Mouse (Mus musculus) midbrain, embryonic 15.5 days (tissue): ENCODE data around the gene Tcf23. TPM values are rescaled to one million over a fixed set of nuclear protein-coding genes. Genes with fewer than 3 reads are reported as not detected.

Experiments used
- ATAC-seq: fragments of 200-750 bp; cut with Nextera tagmentation; replicated peaks from 2 replicates; pipeline ENCODE4 v1.8.0; 2017; ENCODE audit warnings: moderate TSS enrichment
- H3K27ac ChIP-seq: fragments of 300-500 bp; sonication (generic); 2 replicates; pipeline ENCODE4 v1.5.1; 2015; ENCODE audit warnings: mild to moderate bottlenecking, inconsistent platforms
- H3K27me3 ChIP-seq: fragments of 300-500 bp; sonication (generic); replicated peaks from 2 replicates; pipeline ENCODE4 v1.6.1; 2015; ENCODE audit warnings: inconsistent platforms
- H3K36me3 ChIP-seq: fragments of 300-500 bp; sonication (generic); replicated peaks from 2 replicates; pipeline ENCODE4 v1.6.1; 2015; ENCODE audit warnings: inconsistent platforms
- H3K4me1 ChIP-seq: fragments of 300-500 bp; sonication (generic); 2 replicates; pipeline ENCODE4 v1.6.1; 2015; ENCODE audit warnings: inconsistent platforms
- H3K4me2 ChIP-seq: fragments of 300-500 bp; sonication (generic); 2 replicates; pipeline ENCODE4 v1.6.1; 2015; ENCODE audit warnings: inconsistent platforms, mild to moderate bottlenecking, moderate library complexity
- H3K4me3 ChIP-seq: fragments of 300-500 bp; sonication (generic); 2 replicates; pipeline ENCODE4 v1.5.1; 2015; ENCODE audit warnings: mild to moderate bottlenecking, inconsistent platforms
- H3K9ac ChIP-seq: fragments of 300-500 bp; sonication (generic); 2 replicates; pipeline ENCODE4 v1.6.1; 2015; ENCODE audit warnings: mild to moderate bottlenecking, inconsistent platforms
- H3K9me3 ChIP-seq: fragments of 300-500 bp; sonication (generic); 2 replicates; pipeline ENCODE4 v1.6.1; 2016; ENCODE audit warnings: inconsistent platforms
- WGBS: fragments of 180-500 bp; shearing (Covaris S2); methylation state at CpG from one replicate; pipeline ENCODE4 v1.1.7; 2015; ENCODE audit warnings: mixed read lengths; 5-methylcytosine and 5-hydroxymethylcytosine counted together
- polyA plus RNA-seq: library from polyadenylated mRNA; unstranded; fragments of >200 nt; fragmentation: Nextera tagmentation; extraction: Ambion mirVana; gene quantifications from 2 replicates; pipeline ENCODE4 v1.2.1, GENCODE M21; 2015

The Tcf23 gene
- polyA plus RNA-seq: 0.08 TPM in 1 of 2 replicates, not detected in the other

GRCm38 (mm10) chr5:30968416-30968815 is at the start of gene Tcf23:
Gene Tcf23, plus strand, starts transcription at chr5:30968662.
- H3K4me1 ChIP-seq: no peaks in the 10 kb centered on the region
- WGBS: 73% methylated on average over 8 of the region's 8 CpGs
- no peak within 1 kb of the TSS for H3K4me2 ChIP-seq
- H3K27ac ChIP-seq: no peak within 1 kb of the TSS
- ATAC-seq: no peak
- no peak within 1 kb of the TSS for H3K9ac ChIP-seq
- no peak within 1 kb of the TSS for H3K4me3 ChIP-seq
- no peaks in the 10 kb centered on the region for H3K36me3 ChIP-seq
- H3K9me3 ChIP-seq: no peaks in the 10 kb centered on the region
- H3K27me3 ChIP-seq: no peaks in the 10 kb centered on the region

- H3K27ac ChIP-seq: no peak overlapping the region
- no peak overlapping the region for H3K4me3 ChIP-seq
- ATAC-seq: no peak
- no peaks in the 10 kb centered on the region for H3K36me3 ChIP-seq
- 86% methylated on average over 8 of the region's 8 CpGs for WGBS
- no peak overlapping the region for H3K4me2 ChIP-seq
- H3K9me3 ChIP-seq: no peaks in the 10 kb centered on the region
- no peaks in the 10 kb centered on the region for H3K27me3 ChIP-seq
- no peak overlapping the region for H3K9ac ChIP-seq
- H3K4me1 ChIP-seq: peaks cover 35% of the 10 kb centered on the region
Measured at GRCm38 (mm10) chr5:30918691-30919090, 49.8 kb upstream of the Tcf23 start.

GRCm38 (mm10) chr5:30919831-30920614 is 48.4 kb upstream of the Tcf23 start:
- Histone ChIP-seq H3K4me3 (no peak overlapping the region), H3K36me3 (no peaks in the 10 kb centered on the region), H3K4me1 (peaks cover 33% of the 10 kb centered on the region), H3K4me2 (no peak overlapping the region), H3K27ac (no peak overlapping the region), H3K9ac (no peak overlapping the region), H3K9me3 (no peaks in the 10 kb centered on the region), H3K27me3 (no peaks in the 10 kb centered on the region)
- 72% methylated on average over 11 of the region's 11 CpGs for WGBS
- ATAC-seq: no peak

DNA sequence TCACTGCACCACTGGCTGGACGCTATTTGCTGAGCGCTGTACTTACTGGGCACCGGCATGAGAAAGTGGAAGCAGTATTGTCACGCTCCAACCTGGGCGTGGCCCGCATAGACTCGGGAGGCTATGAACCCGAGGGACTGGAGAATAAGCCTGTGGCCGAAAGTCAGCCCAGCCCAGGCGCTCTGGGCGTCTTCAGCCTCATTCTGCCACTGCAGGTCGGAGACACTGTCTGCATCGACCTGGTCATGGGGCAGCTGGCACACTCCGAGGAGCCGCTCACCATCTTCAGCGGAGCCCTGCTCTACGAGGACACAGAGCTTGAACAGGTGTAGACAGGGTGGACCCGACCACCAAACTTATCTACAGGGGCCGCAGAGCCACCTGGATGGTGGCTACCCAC is 47.8 kb upstream of the Tcf23 start:
- H3K4me1 ChIP-seq: peaks cover 28% of the 10 kb centered on the region
- H3K4me2 ChIP-seq: no peak overlapping the region
- no peak overlapping the region for H3K9ac ChIP-seq
- H3K36me3 ChIP-seq: no peaks in the 10 kb centered on the region
- ATAC-seq: peak; percentile 8; the same call in 1 of the 2 replicates
- H3K9me3 ChIP-seq: no peaks in the 10 kb centered on the region
- H3K4me3 ChIP-seq: no peak overlapping the region
- H3K27me3 ChIP-seq: no peaks in the 10 kb centered on the region
- H3K27ac ChIP-seq: no peak overlapping the region
- 65% methylated on average over 19 of the region's 19 CpGs for WGBS

DNA sequence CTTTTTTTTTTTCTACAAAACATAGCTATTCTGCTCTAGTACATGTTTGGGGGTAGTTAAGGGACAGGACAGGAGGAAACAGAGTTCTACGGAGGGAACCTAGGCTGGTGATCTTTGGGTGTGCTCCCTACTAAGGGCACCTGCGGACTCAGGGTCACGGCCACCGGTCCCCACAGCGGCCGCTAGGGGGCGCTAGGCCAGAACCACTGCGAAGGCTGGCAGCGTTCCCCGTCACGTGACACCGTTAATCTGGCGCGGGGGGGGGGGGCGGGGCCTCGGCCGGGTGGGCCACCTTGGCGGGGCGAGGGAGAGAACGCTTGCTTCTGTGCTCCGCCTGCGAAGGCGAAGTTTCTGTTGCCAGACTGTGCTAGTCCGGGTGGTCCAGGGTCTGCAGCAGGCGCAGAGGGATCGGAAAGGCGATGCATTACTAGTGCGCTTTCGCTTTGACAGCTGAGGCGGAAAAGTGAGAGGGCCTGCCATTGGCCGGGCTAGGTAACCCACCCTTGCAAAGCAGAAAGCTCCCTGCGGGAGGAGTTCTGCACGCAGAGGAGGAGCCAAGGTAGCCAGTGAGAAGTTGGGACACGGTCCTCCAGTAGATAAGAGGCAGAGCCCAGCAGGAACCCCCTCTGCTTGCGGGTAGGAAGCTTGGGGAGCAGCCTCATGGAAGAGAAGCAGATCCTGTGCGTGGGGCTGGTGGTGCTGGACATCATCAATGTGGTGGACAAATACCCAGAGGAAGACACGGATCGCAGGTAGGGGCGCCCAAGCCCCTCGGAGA is 47.0 kb upstream of the Tcf23 start, which contains the start of gene Khk:
Gene Khk (plus strand): TSS at position 176 of the 778 bp plus-strand sequence.
- no peaks in the 10 kb centered on the region for H3K27me3 ChIP-seq
- no peaks in the 10 kb centered on the region for H3K9me3 ChIP-seq
- peak within 1 kb of the TSS; percentile 90 for H3K4me2 ChIP-seq
- H3K4me3 ChIP-seq: peak within 1 kb of the TSS; percentile 58
- no peaks in the 10 kb centered on the region for H3K36me3 ChIP-seq
- peak within 1 kb of the TSS; percentile 79 for H3K27ac ChIP-seq
- H3K4me1 ChIP-seq: peaks cover 22% of the 10 kb centered on the region
- peak within 1 kb of the TSS; percentile 55 for H3K9ac ChIP-seq
- ATAC-seq: peak; percentile 87
- WGBS: 1% methylated on average over 38 of the region's 40 CpGs

- H3K4me3 ChIP-seq: peak overlapping the region; percentile 58
- H3K27ac ChIP-seq: no peak overlapping the region
- peak overlapping the region; percentile 55; the same call in 1 of the 2 replicates for H3K9ac ChIP-seq
- H3K36me3 ChIP-seq: no peaks in the 10 kb centered on the region
- peak overlapping the region; percentile 90 for H3K4me2 ChIP-seq
- no peaks in the 10 kb centered on the region for H3K27me3 ChIP-seq
- peaks cover 22% of the 10 kb centered on the region for H3K4me1 ChIP-seq
- H3K9me3 ChIP-seq: no peaks in the 10 kb centered on the region
- no peak for ATAC-seq
- 76% methylated on average over 10 of the region's 10 CpGs for WGBS
Measured at GRCm38 (mm10) chr5:30922581-30923041, 45.9 kb upstream of the Tcf23 start.

- Histone ChIP-seq H3K36me3 (no peaks in the 10 kb centered on the region), H3K4me2 (no peak overlapping the region), H3K4me1 (peaks cover 22% of the 10 kb centered on the region), H3K4me3 (no peak overlapping the region), H3K9ac (no peak overlapping the region), H3K9me3 (no peaks in the 10 kb centered on the region), H3K27ac (no peak overlapping the region), H3K27me3 (no peaks in the 10 kb centered on the region)
- 83% methylated on average over 6 of the region's 6 CpGs for WGBS
- ATAC-seq: no peak
Measured at GRCm38 (mm10) chr5:30923119-30923518, 45.3 kb upstream of the Tcf23 start.

- Histone ChIP-seq H3K9ac (no peak overlapping the region), H3K4me2 (no peak overlapping the region), H3K9me3 (no peaks in the 10 kb centered on the region), H3K4me1 (peaks cover 22% of the 10 kb centered on the region), H3K27ac (no peak overlapping the region), H3K36me3 (no peaks in the 10 kb centered on the region), H3K4me3 (no peak overlapping the region), H3K27me3 (no peaks in the 10 kb centered on the region)
- no peak for ATAC-seq
- WGBS: 78% methylated on average over 8 of the region's 8 CpGs
Measured at GRCm38 (mm10) chr5:30924614-30925013, 43.8 kb upstream of the Tcf23 start.

DNA sequence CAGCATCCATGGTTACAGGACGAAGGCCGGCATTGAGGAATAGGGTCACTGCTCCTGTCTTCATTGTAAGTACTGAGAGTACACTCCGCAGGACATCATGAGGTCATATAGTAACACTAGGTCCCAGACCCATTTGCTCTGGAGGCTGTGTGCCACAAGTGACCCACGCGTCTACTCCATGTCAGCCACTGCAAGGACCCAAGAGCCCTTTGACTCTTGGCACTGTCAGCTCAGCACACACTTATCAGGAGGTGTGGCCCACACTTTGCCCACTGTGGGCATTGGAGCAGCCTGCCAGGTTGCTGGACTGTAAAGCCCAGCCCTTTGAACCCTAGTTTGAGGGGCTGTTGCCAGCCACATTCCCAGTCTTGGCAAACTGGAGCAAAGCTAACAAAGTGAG is 43.2 kb upstream of the Tcf23 start:
- Histone ChIP-seq H3K4me3 (no peak overlapping the region), H3K9me3 (no peaks in the 10 kb centered on the region), H3K4me1 (peaks cover 22% of the 10 kb centered on the region), H3K4me2 (no peak overlapping the region), H3K27ac (no peak overlapping the region), H3K9ac (no peak overlapping the region), H3K36me3 (no peaks in the 10 kb centered on the region), H3K27me3 (no peaks in the 10 kb centered on the region)
- ATAC-seq: no peak
- 93% methylated on average over 5 of the region's 5 CpGs for WGBS

- Histone ChIP-seq H3K9ac (no peak overlapping the region), H3K36me3 (no peaks in the 10 kb centered on the region), H3K9me3 (no peaks in the 10 kb centered on the region), H3K4me3 (no peak overlapping the region), H3K4me1 (peaks cover 15% of the 10 kb centered on the region), H3K27me3 (no peaks in the 10 kb centered on the region), H3K4me2 (no peak overlapping the region), H3K27ac (no peak overlapping the region)
- 81% methylated on average over 2 of the region's 2 CpGs for WGBS
- no peak for ATAC-seq
Measured at GRCm38 (mm10) chr5:30926073-30926472, 42.4 kb upstream of the Tcf23 start.

- no peaks in the 10 kb centered on the region for H3K27me3 ChIP-seq
- no peaks in the 10 kb centered on the region for H3K36me3 ChIP-seq
- no peak overlapping the region for H3K27ac ChIP-seq
- no peaks in the 10 kb centered on the region for H3K4me1 ChIP-seq
- H3K9ac ChIP-seq: no peak overlapping the region
- peak overlapping the region; percentile 39 for H3K4me2 ChIP-seq
- ATAC-seq: peak; percentile 75
- 45% methylated on average over 7 of the region's 7 CpGs for WGBS
- 0 out of 2 replicates have a peak overlapping the region, but pooled peaks have one; percentile 6 for H3K4me3 ChIP-seq
- H3K9me3 ChIP-seq: no peaks in the 10 kb centered on the region
Measured at GRCm38 (mm10) chr5:30927945-30928529, 40.4 kb upstream of the Tcf23 start.

GRCm38 (mm10) chr5:30930121-30930520 is 38.3 kb upstream of the Tcf23 start:
- ATAC-seq: no peak
- Histone ChIP-seq H3K4me1 (no peaks in the 10 kb centered on the region), H3K9ac (no peak overlapping the region), H3K4me2 (no peak overlapping the region), H3K36me3 (no peaks in the 10 kb centered on the region), H3K4me3 (no peak overlapping the region), H3K9me3 (no peaks in the 10 kb centered on the region), H3K27me3 (no peaks in the 10 kb centered on the region), H3K27ac (no peak overlapping the region)
- WGBS: 44% methylated on average over 4 of the region's 4 CpGs
